Mouse (Mus musculus) midbrain, embryonic 15.5 days (tissue): ENCODE measurements around the gene Cald1. TPM values are rescaled to one million over a fixed set of nuclear protein-coding genes. Genes with fewer than 3 reads are reported as not detected.
A peak's percentile ranks its signal among the peaks of the same experiment; 100 is the strongest.

Experiments used
- ATAC-seq: fragments of 200-750 bp; cut with Nextera tagmentation; replicated peaks from 2 replicates; pipeline ENCODE4 v1.8.0; 2017; ENCODE audit warnings: moderate TSS enrichment
- H3K27ac ChIP-seq: fragments of 300-500 bp; sonication (generic); 2 replicates; pipeline ENCODE4 v1.5.1; 2015; ENCODE audit warnings: mild to moderate bottlenecking, inconsistent platforms
- H3K27me3 ChIP-seq: fragments of 300-500 bp; sonication (generic); replicated peaks from 2 replicates; pipeline ENCODE4 v1.6.1; 2015; ENCODE audit warnings: inconsistent platforms
- H3K36me3 ChIP-seq: fragments of 300-500 bp; sonication (generic); replicated peaks from 2 replicates; pipeline ENCODE4 v1.6.1; 2015; ENCODE audit warnings: inconsistent platforms
- H3K4me1 ChIP-seq: fragments of 300-500 bp; sonication (generic); 2 replicates; pipeline ENCODE4 v1.6.1; 2015; ENCODE audit warnings: inconsistent platforms
- H3K4me2 ChIP-seq: fragments of 300-500 bp; sonication (generic); 2 replicates; pipeline ENCODE4 v1.6.1; 2015; ENCODE audit warnings: inconsistent platforms, mild to moderate bottlenecking, moderate library complexity
- H3K4me3 ChIP-seq: fragments of 300-500 bp; sonication (generic); 2 replicates; pipeline ENCODE4 v1.5.1; 2015; ENCODE audit warnings: mild to moderate bottlenecking, inconsistent platforms
- H3K9ac ChIP-seq: fragments of 300-500 bp; sonication (generic); 2 replicates; pipeline ENCODE4 v1.6.1; 2015; ENCODE audit warnings: mild to moderate bottlenecking, inconsistent platforms
- H3K9me3 ChIP-seq: fragments of 300-500 bp; sonication (generic); 2 replicates; pipeline ENCODE4 v1.6.1; 2016; ENCODE audit warnings: inconsistent platforms
- WGBS: fragments of 180-500 bp; shearing (Covaris S2); methylation state at CpG from one replicate; pipeline ENCODE4 v1.1.7; 2015; ENCODE audit warnings: mixed read lengths; 5-methylcytosine and 5-hydroxymethylcytosine counted together
- polyA plus RNA-seq: library from polyadenylated mRNA; unstranded; fragments of >200 nt; fragmentation: Nextera tagmentation; extraction: Ambion mirVana; gene quantifications from 2 replicates; pipeline ENCODE4 v1.2.1, GENCODE M21; 2015

Cald1 gene
- polyA plus RNA-seq, 1 experiment from 2014 or later = 65.1 TPM

DNA sequence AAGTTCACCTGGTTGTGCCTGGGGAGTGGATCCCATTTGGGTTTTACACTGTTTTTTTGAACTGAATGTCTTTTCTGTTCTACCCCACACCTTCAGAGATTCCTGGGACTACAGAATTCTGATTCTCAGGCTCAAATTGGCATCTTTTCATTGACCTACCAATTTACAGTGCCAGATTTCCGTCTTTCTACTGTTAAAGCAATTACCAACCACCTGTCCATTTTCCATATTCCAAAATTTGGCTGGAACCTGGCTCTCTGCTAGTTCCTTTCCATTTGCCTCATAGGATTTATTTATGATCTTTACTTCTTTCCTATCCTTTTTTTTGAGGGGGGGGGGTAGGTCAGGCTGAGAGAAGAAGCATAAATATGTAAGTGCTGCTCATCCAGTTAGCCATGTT, 4.9 kb upstream of the Cald1 start:
- no peak for ATAC-seq

DNA sequence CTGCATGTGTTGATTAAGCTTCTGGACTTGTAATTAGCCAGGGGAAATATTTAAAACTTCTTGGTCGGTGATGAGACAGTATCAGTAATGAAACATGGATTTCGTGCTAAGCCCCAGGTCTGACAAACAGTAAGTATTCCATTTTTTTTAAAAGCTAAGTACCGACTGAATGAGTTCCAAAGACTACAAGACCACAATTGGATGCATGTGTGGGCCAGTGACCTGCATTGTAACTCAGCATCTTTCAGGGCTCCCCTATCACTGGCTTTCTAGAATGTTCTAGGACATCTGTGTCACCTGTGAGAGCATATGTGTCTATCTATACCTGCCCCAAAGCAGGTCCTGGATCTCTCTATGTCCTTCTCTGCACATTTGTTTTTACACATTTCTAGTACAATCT, 984 bp upstream of the Cald1 start:
- Histone ChIP-seq H3K27ac (no peak overlapping the region), H3K9me3 (no peaks in the 10 kb centered on the region), H3K4me2 (no peak overlapping the region), H3K9ac (no peak overlapping the region), H3K4me1 (peaks cover 10% of the 10 kb centered on the region), H3K36me3 (no peaks in the 10 kb centered on the region), H3K4me3 (no peak overlapping the region), H3K27me3 (no peaks in the 10 kb centered on the region)
- 58% methylated on average over 3 of the region's 3 CpGs for WGBS
- no peak for ATAC-seq

More for the DNA sequence above, 4.9 kb upstream of the Cald1 start:
- H3K36me3 ChIP-seq = no peaks in the 10 kb centered on the region
- no peaks in the 10 kb centered on the region for H3K27me3 ChIP-seq
- no peaks in the 10 kb centered on the region for H3K9me3 ChIP-seq
- H3K4me2 ChIP-seq = no peak overlapping the region
- no peak overlapping the region for H3K4me3 ChIP-seq
- no peak overlapping the region for H3K27ac ChIP-seq
- no peak overlapping the region for H3K9ac ChIP-seq
- 90% methylated on average over 1 of the region's 1 CpGs for WGBS
- peaks cover 4% of the 10 kb centered on the region for H3K4me1 ChIP-seq

DNA sequence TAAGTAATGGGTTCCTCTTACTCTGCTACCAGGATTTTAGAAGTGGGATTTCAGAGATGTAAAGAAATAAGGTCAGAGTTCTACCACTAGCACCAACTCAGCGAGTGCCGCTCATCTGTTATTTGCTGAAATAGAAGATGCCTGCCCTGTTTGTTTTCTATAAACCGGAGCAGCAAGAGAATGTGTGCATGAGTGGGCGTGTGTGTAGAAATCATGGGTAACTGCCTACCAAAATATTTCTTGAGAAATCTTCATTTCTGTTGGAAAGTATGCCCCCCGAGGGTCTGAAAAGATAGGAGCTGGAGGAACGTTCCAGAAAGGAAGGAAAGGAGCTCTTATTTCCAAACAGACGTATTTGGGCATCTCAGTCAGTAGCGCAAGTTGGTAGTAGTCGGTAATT, 871 bp downstream of the Cald1 start:
- Histone ChIP-seq H3K4me1 (peaks cover 10% of the 10 kb centered on the region), H3K9me3 (no peaks in the 10 kb centered on the region), H3K36me3 (no peaks in the 10 kb centered on the region), H3K9ac (peak overlapping the region; percentile 6; the same call in 1 of the 2 replicates), H3K27me3 (no peaks in the 10 kb centered on the region), H3K4me2 (peak overlapping the region; percentile 38; the same call in 1 of the 2 replicates), H3K4me3 (peak overlapping the region; percentile 26; the same call in 1 of the 2 replicates), H3K27ac (no peak overlapping the region)
- ATAC-seq = no peak
- WGBS = 68% methylated on average over 9 of the region's 9 CpGs

DNA sequence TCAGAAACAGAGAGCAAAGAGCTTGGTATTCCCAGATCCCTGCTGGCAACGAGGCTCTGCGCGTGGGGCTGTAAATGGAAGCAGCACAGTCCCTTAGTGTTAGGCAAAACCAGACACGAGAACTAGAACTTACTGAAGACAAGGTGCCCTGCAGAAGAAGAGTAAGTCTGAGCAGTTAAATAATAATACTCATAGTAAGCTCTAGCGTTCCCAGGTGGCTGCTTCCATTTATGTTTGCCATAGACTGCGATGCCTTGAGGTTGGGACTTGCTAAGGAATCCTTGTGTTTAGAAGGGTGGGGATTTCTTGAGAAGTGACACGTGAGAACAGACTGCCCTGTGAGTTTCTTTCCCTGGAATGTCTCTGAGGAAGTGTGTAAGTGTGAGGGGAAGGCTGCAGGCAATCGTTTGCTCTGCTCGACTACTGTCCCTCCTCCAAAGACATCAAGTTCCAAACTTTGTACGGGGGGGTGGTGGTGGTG, 1.4 kb downstream of the Cald1 start:
- Histone ChIP-seq H3K27ac (no peak overlapping the region), H3K9ac (no peak overlapping the region), H3K4me2 (peak overlapping the region; percentile 38; the same call in 1 of the 2 replicates), H3K4me3 (no peak overlapping the region), H3K27me3 (no peaks in the 10 kb centered on the region), H3K36me3 (no peaks in the 10 kb centered on the region), H3K4me1 (peaks cover 10% of the 10 kb centered on the region), H3K9me3 (no peaks in the 10 kb centered on the region)
- ATAC-seq = no peak
- 67% methylated on average over 10 of the region's 10 CpGs for WGBS

DNA sequence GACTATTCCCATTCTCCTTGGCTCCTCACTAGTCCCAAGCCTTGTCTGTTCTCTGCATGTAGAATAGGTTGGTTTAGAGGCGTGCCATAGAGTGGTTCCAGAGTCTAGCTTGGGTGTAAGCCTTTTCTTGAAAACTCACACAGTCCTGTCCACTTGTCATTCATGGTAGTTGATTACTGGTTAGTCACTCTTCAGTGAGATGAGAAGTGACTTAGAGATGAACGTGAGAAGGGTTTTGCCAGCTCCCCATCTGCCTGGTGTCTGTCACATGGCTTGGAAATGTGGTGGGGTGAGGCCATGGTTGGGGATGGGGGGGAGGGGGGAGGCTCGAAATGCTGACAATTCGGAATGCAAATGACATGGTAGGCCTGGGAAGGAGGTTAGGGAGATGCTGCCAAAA, 2.5 kb downstream of the Cald1 start:
- Histone ChIP-seq H3K9ac (no peak overlapping the region), H3K9me3 (no peaks in the 10 kb centered on the region), H3K27ac (no peak overlapping the region), H3K36me3 (no peaks in the 10 kb centered on the region), H3K4me3 (no peak overlapping the region), H3K4me1 (peaks cover 10% of the 10 kb centered on the region), H3K4me2 (no peak overlapping the region), H3K27me3 (no peaks in the 10 kb centered on the region)
- 85% methylated on average over 4 of the region's 4 CpGs for WGBS
- ATAC-seq = no peak

DNA sequence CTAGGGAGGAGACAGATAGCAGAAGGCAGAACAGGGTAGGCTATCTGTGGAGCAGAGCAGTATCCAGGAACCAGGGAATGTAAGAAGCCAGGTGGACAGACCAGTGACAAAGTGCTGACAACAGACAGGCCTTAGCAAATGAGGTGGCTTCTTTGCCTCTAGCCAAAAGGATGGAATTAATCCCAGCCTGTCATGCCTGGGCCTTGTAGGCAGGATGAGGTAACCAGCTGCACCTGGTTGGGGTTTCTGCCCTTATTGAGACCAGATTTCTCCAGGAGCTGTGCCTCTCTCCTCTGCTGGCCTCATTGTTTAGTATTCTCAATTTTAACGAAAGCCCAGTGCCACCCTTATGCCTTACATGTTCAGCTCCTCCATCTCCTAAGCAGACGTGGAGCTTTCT, 3.8 kb downstream of the Cald1 start:
- H3K36me3 ChIP-seq = no peaks in the 10 kb centered on the region
- no peak overlapping the region for H3K27ac ChIP-seq
- ATAC-seq = no peak
- no peak overlapping the region for H3K9ac ChIP-seq
- H3K4me3 ChIP-seq = no peak overlapping the region
- H3K4me2 ChIP-seq = no peak overlapping the region
- no peaks in the 10 kb centered on the region for H3K27me3 ChIP-seq
- no peaks in the 10 kb centered on the region for H3K9me3 ChIP-seq
- H3K4me1 ChIP-seq = peaks cover 10% of the 10 kb centered on the region
- WGBS = 86% methylated on average over 2 of the region's 2 CpGs

DNA sequence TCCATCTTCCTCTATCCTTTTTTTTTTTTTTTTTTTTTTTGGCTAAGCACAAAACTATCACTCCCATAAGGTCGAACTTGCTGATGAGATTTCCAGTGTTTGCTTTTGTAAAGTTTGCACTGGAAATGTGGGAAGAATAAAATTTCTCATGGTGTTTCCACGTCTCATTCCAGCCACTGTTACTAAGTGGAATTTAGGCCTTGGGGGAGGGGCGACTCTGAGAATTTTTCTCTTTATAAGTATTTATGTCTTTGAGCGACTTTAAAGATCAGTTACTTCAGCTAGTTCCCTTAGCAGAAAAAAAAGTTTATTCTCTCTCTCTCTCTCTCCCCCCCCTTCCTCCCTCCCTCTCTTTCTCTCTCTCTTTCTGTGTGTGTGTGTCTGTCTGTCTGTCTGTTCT, 8.1 kb downstream of the Cald1 start:
- no peaks in the 10 kb centered on the region for H3K27me3 ChIP-seq
- WGBS = 74% methylated on average over 4 of the region's 4 CpGs
- H3K9ac ChIP-seq = no peak overlapping the region
- H3K27ac ChIP-seq = no peak overlapping the region
- no peaks in the 10 kb centered on the region for H3K4me1 ChIP-seq
- no peaks in the 10 kb centered on the region for H3K9me3 ChIP-seq
- no peak overlapping the region for H3K4me2 ChIP-seq
- no peak for ATAC-seq
- no peaks in the 10 kb centered on the region for H3K36me3 ChIP-seq
- no peak overlapping the region for H3K4me3 ChIP-seq

DNA sequence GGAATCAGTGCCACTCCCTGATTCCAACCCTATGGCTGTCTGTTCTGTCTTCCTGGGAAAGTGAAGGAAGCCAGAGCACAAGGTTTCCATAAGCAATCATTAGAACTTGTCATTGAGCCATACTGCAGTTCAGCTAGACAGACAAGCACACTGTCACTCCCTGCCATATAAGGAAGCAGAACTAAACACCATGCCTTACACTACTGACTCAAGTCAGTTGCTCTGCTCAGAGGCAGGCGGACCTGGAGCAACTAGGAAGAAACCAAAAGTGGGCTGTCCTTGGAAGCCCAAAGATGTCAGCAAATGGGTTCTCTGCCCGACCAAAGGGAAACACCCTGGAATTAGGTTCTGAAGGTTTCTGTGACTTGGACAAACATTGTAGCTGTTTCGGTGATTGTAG, 10.3 kb downstream of the Cald1 start:
- no peak overlapping the region for H3K27ac ChIP-seq
- H3K36me3 ChIP-seq = no peaks in the 10 kb centered on the region
- 91% methylated on average over 3 of the region's 3 CpGs for WGBS
- H3K4me3 ChIP-seq = no peak overlapping the region
- no peaks in the 10 kb centered on the region for H3K9me3 ChIP-seq
- ATAC-seq = no peak
- H3K4me1 ChIP-seq = no peaks in the 10 kb centered on the region
- H3K9ac ChIP-seq = no peak overlapping the region
- no peaks in the 10 kb centered on the region for H3K27me3 ChIP-seq
- no peak overlapping the region for H3K4me2 ChIP-seq

DNA sequence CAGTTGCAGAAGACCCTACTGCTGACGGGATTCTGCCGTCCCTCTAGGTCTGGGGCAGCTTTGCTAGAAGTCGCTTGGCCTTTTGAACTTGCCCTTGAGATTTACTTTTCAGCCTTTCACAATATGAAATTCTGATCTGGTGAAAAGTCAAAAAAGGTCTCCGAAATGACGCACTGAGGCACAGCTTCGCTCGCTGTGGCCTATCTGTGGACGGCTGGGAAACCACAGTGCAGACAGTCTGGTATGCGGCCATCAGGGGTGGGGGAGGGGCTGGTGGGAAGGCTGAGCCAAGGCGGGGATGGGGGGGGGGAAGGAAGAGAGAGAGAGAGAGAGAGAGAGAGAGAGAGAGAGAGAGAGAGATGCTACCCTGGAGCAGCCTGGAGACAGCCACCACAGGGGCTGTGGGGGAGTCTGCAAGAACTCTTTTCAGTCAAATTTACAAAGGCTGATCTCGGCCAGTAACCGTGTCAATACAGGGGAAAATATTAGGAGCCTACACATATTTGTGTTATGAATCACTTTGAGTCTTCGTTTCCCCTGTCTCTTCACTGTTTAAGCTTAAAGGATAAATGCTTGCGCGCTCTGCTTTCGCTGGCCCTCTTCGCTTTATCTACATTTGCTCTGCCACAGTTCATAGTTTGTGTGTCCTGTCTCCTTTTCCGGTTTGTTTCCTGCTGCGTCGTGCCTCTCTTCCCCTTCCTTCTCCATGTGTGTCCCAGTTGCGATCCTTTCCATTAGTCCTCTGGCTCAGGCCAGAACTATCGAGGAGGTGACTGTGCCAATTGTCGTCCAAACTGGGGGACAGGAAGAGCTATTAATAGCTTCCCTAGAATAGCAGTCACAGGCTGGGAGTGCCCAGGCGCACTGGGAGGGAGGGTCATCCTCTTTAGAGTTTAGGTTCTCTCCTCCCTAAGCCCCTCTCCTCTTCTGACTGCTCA, 11.9 kb downstream of the Cald1 start:
- Histone ChIP-seq H3K9me3 (no peaks in the 10 kb centered on the region), H3K4me2 (no peak overlapping the region), H3K27me3 (no peaks in the 10 kb centered on the region), H3K4me1 (no peaks in the 10 kb centered on the region), H3K9ac (no peak overlapping the region), H3K36me3 (no peaks in the 10 kb centered on the region), H3K27ac (no peak overlapping the region), H3K4me3 (no peak overlapping the region)
- 46% methylated on average over 24 of the region's 24 CpGs for WGBS
- ATAC-seq = no peak

DNA sequence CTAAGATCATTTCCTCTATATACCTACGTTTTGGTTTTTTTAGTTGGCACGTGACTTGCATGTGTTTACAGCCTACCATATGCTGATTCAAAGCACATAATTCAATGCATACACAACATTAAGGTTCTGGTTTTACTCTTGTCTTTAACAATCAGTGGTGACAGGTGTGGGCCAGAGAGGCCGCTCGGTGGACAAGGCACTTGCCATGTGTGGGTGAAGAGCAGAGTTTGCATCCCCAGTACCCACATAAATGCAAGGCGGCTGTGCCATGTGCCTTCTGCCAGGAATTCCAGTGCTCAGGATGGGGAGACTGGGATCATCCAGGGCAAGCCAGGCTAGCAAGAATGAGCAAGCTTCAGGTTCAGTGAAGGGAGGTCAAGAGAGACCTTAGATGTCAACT, 14.8 kb downstream of the Cald1 start:
- Histone ChIP-seq H3K4me2 (no peak overlapping the region), H3K4me3 (no peak overlapping the region), H3K27ac (no peak overlapping the region), H3K27me3 (no peaks in the 10 kb centered on the region), H3K4me1 (no peaks in the 10 kb centered on the region), H3K36me3 (no peaks in the 10 kb centered on the region), H3K9ac (no peak overlapping the region), H3K9me3 (no peaks in the 10 kb centered on the region)
- WGBS = 94% methylated on average over 5 of the region's 5 CpGs
- ATAC-seq = no peak

DNA sequence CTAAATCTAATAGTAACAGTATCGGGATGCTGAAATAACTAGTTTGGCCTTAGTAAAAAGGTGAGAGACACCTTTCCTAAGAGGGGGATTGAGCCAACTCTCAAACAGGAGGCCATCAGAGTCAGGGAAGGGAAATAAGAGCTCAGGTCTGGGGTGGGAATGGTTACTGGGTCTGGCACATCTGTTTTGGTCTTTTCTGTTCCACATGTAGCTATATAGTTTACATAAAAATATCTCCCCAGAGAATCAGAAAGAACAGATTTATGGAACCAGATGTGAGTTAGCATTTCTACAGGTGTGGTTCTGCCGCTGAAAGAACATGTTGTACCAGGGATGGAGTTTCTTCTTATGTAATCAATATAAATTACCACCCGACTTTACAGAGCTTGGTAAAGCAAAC, 17.1 kb downstream of the Cald1 start:
- Histone ChIP-seq H3K9ac (no peak overlapping the region), H3K4me3 (no peak overlapping the region), H3K36me3 (no peaks in the 10 kb centered on the region), H3K9me3 (no peaks in the 10 kb centered on the region), H3K4me1 (no peaks in the 10 kb centered on the region), H3K27me3 (no peaks in the 10 kb centered on the region), H3K4me2 (no peak overlapping the region), H3K27ac (no peak overlapping the region)
- no peak for ATAC-seq
- WGBS = 96% methylated on average over 3 of the region's 3 CpGs

DNA sequence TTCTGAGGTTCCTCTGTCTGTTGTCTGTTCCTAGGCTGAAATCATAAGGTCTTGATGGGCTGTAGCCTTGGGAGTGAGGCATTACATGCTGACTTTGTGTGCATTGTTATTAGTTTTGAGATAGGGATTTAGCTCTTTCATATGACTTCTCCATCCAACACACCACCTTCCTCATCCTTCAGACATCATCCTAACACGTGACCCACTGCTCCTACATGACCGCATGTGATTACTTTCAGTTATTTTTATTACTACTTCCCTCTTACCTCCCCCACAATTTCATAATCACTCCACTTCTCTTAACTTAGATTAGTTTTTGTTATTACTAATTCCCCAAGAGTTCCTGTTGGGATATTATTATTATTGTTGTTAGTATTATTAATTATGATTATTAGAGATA, 21.2 kb downstream of the Cald1 start:
- H3K36me3 ChIP-seq = no peaks in the 10 kb centered on the region
- H3K9me3 ChIP-seq = no peaks in the 10 kb centered on the region
- no peak for ATAC-seq
- H3K4me1 ChIP-seq = no peaks in the 10 kb centered on the region
- H3K9ac ChIP-seq = no peak overlapping the region
- no peak overlapping the region for H3K4me2 ChIP-seq
- no peak overlapping the region for H3K4me3 ChIP-seq
- WGBS = 91% methylated on average over 2 of the region's 2 CpGs
- H3K27ac ChIP-seq = no peak overlapping the region
- no peaks in the 10 kb centered on the region for H3K27me3 ChIP-seq

DNA sequence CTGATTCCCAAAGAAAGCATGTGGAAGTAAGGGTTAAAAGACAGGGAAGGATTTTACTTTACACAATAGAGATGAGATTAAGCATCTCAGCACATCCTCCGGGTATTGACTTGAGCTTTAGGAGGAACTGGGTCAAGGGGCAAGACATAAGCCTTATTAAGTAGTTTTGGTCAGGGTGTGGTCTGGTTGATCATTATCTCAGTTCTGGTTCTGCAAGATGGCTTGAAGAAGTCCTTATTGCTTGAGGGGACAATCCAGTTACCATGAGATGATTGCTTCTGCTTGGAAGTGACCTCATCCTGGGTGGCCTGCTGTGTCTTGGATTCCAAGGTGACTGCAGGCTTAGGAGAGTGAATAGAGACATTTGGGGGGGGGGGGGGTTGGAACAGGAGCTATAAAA, 21.9 kb downstream of the Cald1 start:
- ATAC-seq = no peak
- H3K27ac ChIP-seq = no peak overlapping the region
- no peaks in the 10 kb centered on the region for H3K9me3 ChIP-seq
- no peaks in the 10 kb centered on the region for H3K4me1 ChIP-seq
- no peak overlapping the region for H3K4me3 ChIP-seq
- H3K4me2 ChIP-seq = no peak overlapping the region
- no peaks in the 10 kb centered on the region for H3K27me3 ChIP-seq
- H3K36me3 ChIP-seq = no peaks in the 10 kb centered on the region
- 13% methylated on average over 1 of the region's 1 CpGs for WGBS
- H3K9ac ChIP-seq = no peak overlapping the region
